Mouse (Mus musculus): ENCODE data around the gene Olfr583. TPM values are rescaled to one million over a fixed set of nuclear protein-coding genes. Genes with fewer than 3 reads are reported as not detected.

The Olfr583 gene
- total RNA-seq (2015; ENCODE audit: low replicate concordance) (not detected in 2 replicates), total RNA-seq (2017; ENCODE audit: low replicate concordance) (not detected in 2 replicates)

DNA sequence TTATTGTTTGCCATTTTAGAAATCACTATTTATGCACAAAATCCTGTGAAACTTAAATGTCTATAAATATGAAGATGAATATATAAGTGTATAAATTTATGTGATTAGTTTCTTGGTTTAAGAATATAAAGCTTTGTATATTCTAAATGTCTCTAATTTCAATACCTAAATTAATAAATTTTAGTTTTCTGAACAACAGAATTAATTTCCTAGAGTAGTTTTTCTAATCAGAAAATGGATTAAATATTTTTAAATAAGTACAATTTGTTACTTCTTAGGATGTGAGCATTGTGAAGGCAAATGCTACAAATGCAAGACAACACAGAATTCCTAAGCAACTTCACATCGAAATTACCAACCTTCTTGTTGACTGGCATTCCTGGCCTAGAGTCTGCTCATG is at the start of gene Olfr583:
Gene Olfr583 (plus strand): TSS at position 301 of the 400 bp plus-strand sequence.
- no peak for ATAC-seq (replicated peaks; ENCODE audit: low FRiP score, poor library complexity, severe bottlenecking)

DNA sequence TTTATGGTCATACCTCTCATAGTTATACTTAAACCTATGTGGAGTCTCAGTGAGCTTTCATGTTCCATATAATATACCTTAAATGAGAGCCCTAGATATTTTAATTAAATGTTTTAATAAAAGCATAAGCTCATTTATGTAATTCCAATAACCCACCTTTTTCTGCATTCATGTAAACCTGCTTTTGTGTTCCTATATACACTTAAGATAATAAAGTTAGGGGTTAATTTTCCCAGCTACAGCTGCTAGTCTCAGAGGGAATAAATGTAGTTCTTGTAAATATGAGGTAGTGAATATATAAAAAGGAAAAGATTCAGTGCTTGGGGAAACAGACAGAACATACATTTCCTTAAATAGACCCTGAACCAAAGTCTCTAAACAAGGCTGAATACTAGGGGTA is 13.4 kb upstream of the Olfr583 start, which contains the start of gene Olfr582:
Gene Olfr582 (plus strand): TSS at position 301 of the 400 bp plus-strand sequence.
- no peak for ATAC-seq (replicated peaks; ENCODE audit: low FRiP score, poor library complexity, severe bottlenecking)

DNA sequence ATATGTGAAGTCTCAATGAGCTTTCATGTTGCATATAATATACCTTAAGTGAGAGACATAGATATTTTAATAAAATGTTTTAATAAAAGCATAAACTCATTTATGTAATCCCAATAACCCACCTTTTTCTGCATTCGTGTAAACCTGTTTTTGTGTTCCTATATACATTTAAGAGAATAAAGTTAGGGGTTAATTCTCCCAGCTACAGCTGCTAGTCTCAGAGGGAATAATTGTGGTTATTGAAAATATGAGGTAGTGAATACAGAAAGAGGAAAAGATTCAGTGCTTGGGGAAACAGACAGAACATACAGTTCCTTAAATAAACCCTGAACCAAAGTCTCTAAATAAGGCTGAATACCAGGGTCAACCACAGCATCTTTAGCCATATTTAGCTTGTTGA is 30.5 kb downstream of the Olfr583 start, which contains the start of gene Olfr584:
Gene Olfr584 (plus strand): TSS at position 301 of the 400 bp plus-strand sequence.
- ATAC-seq (replicated peaks; ENCODE audit: low FRiP score, poor library complexity, severe bottlenecking): no peak

DNA sequence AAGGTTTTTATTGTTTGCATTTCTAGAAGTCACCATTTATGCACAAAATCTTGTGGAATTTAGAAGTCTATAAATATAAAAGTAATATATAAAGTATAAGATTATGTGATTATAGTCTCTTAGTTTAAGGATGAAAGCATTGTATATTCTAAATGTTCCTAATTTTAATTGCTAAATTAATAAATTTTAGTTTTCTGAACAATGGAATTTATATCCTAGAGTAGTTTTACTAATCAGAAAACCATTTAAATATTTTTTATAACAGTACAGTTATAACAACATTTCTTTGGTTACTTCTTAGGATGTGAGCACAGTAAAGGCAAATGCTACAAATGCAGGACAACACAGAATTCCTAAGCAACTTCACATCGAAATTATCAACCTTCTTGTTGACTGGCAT is 46.3 kb downstream of the Olfr583 start, which contains the start of gene Olfr585:
Gene Olfr585 (plus strand): TSS at position 301 of the 400 bp plus-strand sequence.
- no peak for ATAC-seq (replicated peaks; ENCODE audit: low FRiP score, poor library complexity, severe bottlenecking)

Other genes with a start within 250 kb of the Olfr583 start
- not detected in 2 replicates for gene Olfr564, start 247.8 kb upstream of the Olfr583 start, total RNA-seq (2015; ENCODE audit: low replicate concordance)
- gene Olfr564, start 247.8 kb upstream of the Olfr583 start, total RNA-seq (2017; ENCODE audit: low replicate concordance): not detected in 2 replicates
- gene Olfr566, start 192.5 kb upstream of the Olfr583 start, total RNA-seq (2015; ENCODE audit: low replicate concordance): not detected in 2 replicates
- not detected in 2 replicates for gene Olfr566, start 192.5 kb upstream of the Olfr583 start, total RNA-seq (2017; ENCODE audit: low replicate concordance)
- not detected in 2 replicates for gene Olfr568, start 174.2 kb upstream of the Olfr583 start, total RNA-seq (2015; ENCODE audit: low replicate concordance)
- not detected in 2 replicates for gene Olfr568, start 174.2 kb upstream of the Olfr583 start, total RNA-seq (2017; ENCODE audit: low replicate concordance)
- not detected in 2 replicates for gene Olfr569, start 160.4 kb upstream of the Olfr583 start, total RNA-seq (2015; ENCODE audit: low replicate concordance)
- gene Olfr569, start 160.4 kb upstream of the Olfr583 start, total RNA-seq (2017; ENCODE audit: low replicate concordance): not detected in 2 replicates
- not detected in 2 replicates for gene Olfr570, start 156.7 kb upstream of the Olfr583 start, total RNA-seq (2015; ENCODE audit: low replicate concordance)
- gene Olfr570, start 156.7 kb upstream of the Olfr583 start, total RNA-seq (2017; ENCODE audit: low replicate concordance): not detected in 2 replicates
- gene Olfr571, start 133.8 kb upstream of the Olfr583 start, total RNA-seq (2015; ENCODE audit: low replicate concordance): not detected in 2 replicates
- gene Olfr571, start 133.8 kb upstream of the Olfr583 start, total RNA-seq (2017; ENCODE audit: low replicate concordance): not detected in 2 replicates
- gene Olfr572, start 126.9 kb upstream of the Olfr583 start, total RNA-seq (2015; ENCODE audit: low replicate concordance): not detected in 2 replicates
- gene Olfr572, start 126.9 kb upstream of the Olfr583 start, total RNA-seq (2017; ENCODE audit: low replicate concordance): not detected in 2 replicates
- not detected in 2 replicates for gene Olfr573-ps1, start 108.7 kb upstream of the Olfr583 start, total RNA-seq (2015; ENCODE audit: low replicate concordance)
- gene Olfr573-ps1, start 108.7 kb upstream of the Olfr583 start, total RNA-seq (2017; ENCODE audit: low replicate concordance): not detected in 2 replicates
- gene Olfr574, start 102.8 kb upstream of the Olfr583 start, total RNA-seq (2015; ENCODE audit: low replicate concordance): not detected in 2 replicates
- gene Olfr574, start 102.8 kb upstream of the Olfr583 start, total RNA-seq (2017; ENCODE audit: low replicate concordance): not detected in 2 replicates
- not detected in 2 replicates for gene Olfr575, start 92.5 kb upstream of the Olfr583 start, total RNA-seq (2015; ENCODE audit: low replicate concordance)
- not detected in 2 replicates for gene Olfr575, start 92.5 kb upstream of the Olfr583 start, total RNA-seq (2017; ENCODE audit: low replicate concordance)
- not detected in 2 replicates for gene Olfr576, start 88.6 kb upstream of the Olfr583 start, total RNA-seq (2015; ENCODE audit: low replicate concordance)
- not detected in 2 replicates for gene Olfr576, start 88.6 kb upstream of the Olfr583 start, total RNA-seq (2017; ENCODE audit: low replicate concordance)
- not detected in 2 replicates for gene Olfr577, start 75.4 kb upstream of the Olfr583 start, total RNA-seq (2015; ENCODE audit: low replicate concordance)
- not detected in 2 replicates for gene Olfr577, start 75.4 kb upstream of the Olfr583 start, total RNA-seq (2017; ENCODE audit: low replicate concordance)
- not detected in 2 replicates for gene Olfr578, start 62.0 kb upstream of the Olfr583 start, total RNA-seq (2015; ENCODE audit: low replicate concordance)
- not detected in 2 replicates for gene Olfr578, start 62.0 kb upstream of the Olfr583 start, total RNA-seq (2017; ENCODE audit: low replicate concordance)
- gene Olfr582, start 13.3 kb upstream of the Olfr583 start, total RNA-seq (2015; ENCODE audit: low replicate concordance): not detected in 2 replicates
- gene Olfr582, start 13.3 kb upstream of the Olfr583 start, total RNA-seq (2017; ENCODE audit: low replicate concordance): not detected in 2 replicates
- not detected in 2 replicates for gene Olfr584, start 30.6 kb downstream of the Olfr583 start, total RNA-seq (2015; ENCODE audit: low replicate concordance)
- gene Olfr584, start 30.6 kb downstream of the Olfr583 start, total RNA-seq (2017; ENCODE audit: low replicate concordance): not detected in 2 replicates
- gene Olfr585, start 46.4 kb downstream of the Olfr583 start, total RNA-seq (2015; ENCODE audit: low replicate concordance): not detected in 2 replicates
- gene Olfr585, start 46.4 kb downstream of the Olfr583 start, total RNA-seq (2017; ENCODE audit: low replicate concordance): not detected in 2 replicates
- gene Olfr586, start 74.3 kb downstream of the Olfr583 start, total RNA-seq (2015; ENCODE audit: low replicate concordance): not detected in 2 replicates
- gene Olfr586, start 74.3 kb downstream of the Olfr583 start, total RNA-seq (2017; ENCODE audit: low replicate concordance): not detected in 2 replicates
- gene Olfr588-ps1, start 89.6 kb downstream of the Olfr583 start, total RNA-seq (2015; ENCODE audit: low replicate concordance): not detected in 2 replicates
- gene Olfr588-ps1, start 89.6 kb downstream of the Olfr583 start, total RNA-seq (2017; ENCODE audit: low replicate concordance): 0.39 TPM in 1 of 2 replicates, not detected in the other
- not detected in 2 replicates for gene Olfr589, start 105.1 kb downstream of the Olfr583 start, total RNA-seq (2015; ENCODE audit: low replicate concordance)
- gene Olfr589, start 105.1 kb downstream of the Olfr583 start, total RNA-seq (2017; ENCODE audit: low replicate concordance): not detected in 2 replicates
- not detected in 2 replicates for gene Olfr591, start 127.0 kb downstream of the Olfr583 start, total RNA-seq (2015; ENCODE audit: low replicate concordance)
- not detected in 2 replicates for gene Olfr591, start 127.0 kb downstream of the Olfr583 start, total RNA-seq (2017; ENCODE audit: low replicate concordance)
- gene Olfr592, start 133.5 kb downstream of the Olfr583 start, total RNA-seq (2015; ENCODE audit: low replicate concordance): not detected in 2 replicates
- gene Olfr592, start 133.5 kb downstream of the Olfr583 start, total RNA-seq (2017; ENCODE audit: low replicate concordance): not detected in 2 replicates
- not detected in 2 replicates for gene Olfr593, start 160.6 kb downstream of the Olfr583 start, total RNA-seq (2015; ENCODE audit: low replicate concordance)
- not detected in 2 replicates for gene Olfr593, start 160.6 kb downstream of the Olfr583 start, total RNA-seq (2017; ENCODE audit: low replicate concordance)
- not detected in 2 replicates for gene Olfr594, start 165.7 kb downstream of the Olfr583 start, total RNA-seq (2015; ENCODE audit: low replicate concordance)
- not detected in 2 replicates for gene Olfr594, start 165.7 kb downstream of the Olfr583 start, total RNA-seq (2017; ENCODE audit: low replicate concordance)
- not detected in 2 replicates for gene Usp17ld, start 201.2 kb downstream of the Olfr583 start, total RNA-seq (2015; ENCODE audit: low replicate concordance)
- gene Usp17ld, start 201.2 kb downstream of the Olfr583 start, total RNA-seq (2017; ENCODE audit: low replicate concordance): 0.90 TPM in 1 of 2 replicates, not detected in the other

Measured in erythroid progenitor cell, adult 5-6 weeks (primary cell).